Mouse (Mus musculus): ENCODE measurements around the gene Rab40b. TPM values are rescaled to one million over a fixed set of nuclear protein-coding genes. Genes with fewer than 3 reads are reported as not detected.
"Not testable (repeated sequence)": the region's sequence is repeated elsewhere in the genome, so short reads cannot be mapped to it uniquely, and the experiment has no call there.

Gene Rab40b
- polyA plus RNA-seq, 1 experiment from 2014 or later = 11.4 TPM

GRCm38 (mm10) chr11:121347036-121347435 is 41.0 kb downstream of the Rab40b start:
- DNase-seq (ENCODE audit: low spot score) (no peak), ATAC-seq (ENCODE audit: low FRiP score) (no peak)
- H3K36me3 ChIP-seq (replicated peaks; ENCODE audit: control insufficient read depth, insufficient read depth) = peaks cover 26% of the 10 kb centered on the region
- 84% methylated on average over 2 of the region's 2 CpGs for WGBS
- H3K27ac ChIP-seq = no peak overlapping the region
- no peaks in the 10 kb centered on the region for H3K9me3 ChIP-seq (ENCODE audit: control insufficient read depth, low read length)
- H3K27me3 ChIP-seq (ENCODE audit: control insufficient read depth, insufficient read depth, low read length) = no peaks in the 10 kb centered on the region
- no peak overlapping the region for H3K4me3 ChIP-seq (replicated peaks; ENCODE audit: low read length)
- no peak overlapping the region for H3K4me2 ChIP-seq (replicated peaks)
- no peaks in the 10 kb centered on the region for H3K4me1 ChIP-seq (replicated peaks; ENCODE audit: control insufficient read depth, insufficient read depth, low read length)
- no peak overlapping the region for H3K9ac ChIP-seq

GRCm38 (mm10) chr11:121342423-121342822 is 45.6 kb downstream of the Rab40b start:
- no CpG with 5 or more reads among the region's 1 CpGs for WGBS
- ATAC-seq (ENCODE audit: low FRiP score); DNase-seq (ENCODE audit: low spot score); H3K27ac ChIP-seq; H3K4me2 ChIP-seq (replicated peaks); H3K4me3 ChIP-seq (replicated peaks; ENCODE audit: low read length); H3K27me3 ChIP-seq (ENCODE audit: control insufficient read depth, insufficient read depth, low read length); H3K4me1 ChIP-seq (replicated peaks; ENCODE audit: control insufficient read depth, insufficient read depth, low read length); H3K9ac ChIP-seq; H3K9me3 ChIP-seq (ENCODE audit: control insufficient read depth, low read length): not testable (repeated sequence)
- H3K36me3 ChIP-seq (replicated peaks; ENCODE audit: control insufficient read depth, insufficient read depth) = peaks cover 28% of the 10 kb centered on the region

- no peak for ATAC-seq (ENCODE audit: low FRiP score)
Observed at GRCm38 (mm10) chr11:121340287-121340686, 47.8 kb downstream of the Rab40b start.

GRCm38 (mm10) chr11:121339647-121340046 is 48.4 kb downstream of the Rab40b start:
- Histone ChIP-seq H3K4me3 (replicated peaks; ENCODE audit: low read length) (no peak overlapping the region), H3K4me2 (replicated peaks) (no peak overlapping the region), H3K27ac (no peak overlapping the region), H3K9me3 (ENCODE audit: control insufficient read depth, low read length) (no peaks in the 10 kb centered on the region), H3K4me1 (replicated peaks; ENCODE audit: control insufficient read depth, insufficient read depth, low read length) (no peaks in the 10 kb centered on the region), H3K36me3 (replicated peaks; ENCODE audit: control insufficient read depth, insufficient read depth) (peaks cover 39% of the 10 kb centered on the region), H3K27me3 (ENCODE audit: control insufficient read depth, insufficient read depth, low read length) (no peaks in the 10 kb centered on the region), H3K9ac (no peak overlapping the region)
- ATAC-seq (ENCODE audit: low FRiP score) = no peak
- no peak for DNase-seq (ENCODE audit: low spot score)
- WGBS = 100% methylated on average over 1 of the region's 1 CpGs

More at GRCm38 (mm10) chr11:121340287-121340686, 47.8 kb downstream of the Rab40b start:
- Histone ChIP-seq H3K9me3 (ENCODE audit: control insufficient read depth, low read length) (no peaks in the 10 kb centered on the region), H3K36me3 (replicated peaks; ENCODE audit: control insufficient read depth, insufficient read depth) (peaks cover 33% of the 10 kb centered on the region), H3K4me2 (replicated peaks) (no peak overlapping the region), H3K4me1 (replicated peaks; ENCODE audit: control insufficient read depth, insufficient read depth, low read length) (no peaks in the 10 kb centered on the region), H3K9ac (no peak overlapping the region), H3K27me3 (ENCODE audit: control insufficient read depth, insufficient read depth, low read length) (no peaks in the 10 kb centered on the region), H3K4me3 (replicated peaks; ENCODE audit: low read length) (no peak overlapping the region), H3K27ac (no peak overlapping the region)
- no peak for DNase-seq (ENCODE audit: low spot score)
- 83% methylated on average over 1 of the region's 1 CpGs for WGBS

GRCm38 (mm10) chr11:121331641-121332040 is 56.4 kb downstream of the Rab40b start:
- no peak overlapping the region for H3K4me3 ChIP-seq (replicated peaks; ENCODE audit: low read length)
- no peak overlapping the region for H3K27ac ChIP-seq
- H3K9ac ChIP-seq = no peak overlapping the region
- no peak overlapping the region for H3K4me2 ChIP-seq (replicated peaks)
- WGBS = 94% methylated on average over 3 of the region's 3 CpGs
- ATAC-seq (ENCODE audit: low FRiP score) = no peak
- no peak for DNase-seq (ENCODE audit: low spot score)
- no peaks in the 10 kb centered on the region for H3K27me3 ChIP-seq (ENCODE audit: control insufficient read depth, insufficient read depth, low read length)
- peaks cover 85% of the 10 kb centered on the region for H3K36me3 ChIP-seq (replicated peaks; ENCODE audit: control insufficient read depth, insufficient read depth)
- no peaks in the 10 kb centered on the region for H3K4me1 ChIP-seq (replicated peaks; ENCODE audit: control insufficient read depth, insufficient read depth, low read length)
- H3K9me3 ChIP-seq (ENCODE audit: control insufficient read depth, low read length) = no peaks in the 10 kb centered on the region

GRCm38 (mm10) chr11:121328619-121329018 is 59.4 kb downstream of the Rab40b start:
- H3K27me3 ChIP-seq (ENCODE audit: control insufficient read depth, insufficient read depth, low read length) = no peaks in the 10 kb centered on the region
- no peaks in the 10 kb centered on the region for H3K4me1 ChIP-seq (replicated peaks; ENCODE audit: control insufficient read depth, insufficient read depth, low read length)
- H3K9ac ChIP-seq = no peak overlapping the region
- DNase-seq (ENCODE audit: low spot score) = no peak
- H3K36me3 ChIP-seq (replicated peaks; ENCODE audit: control insufficient read depth, insufficient read depth) = peaks cover 64% of the 10 kb centered on the region
- no peak overlapping the region for H3K4me2 ChIP-seq (replicated peaks)
- no peak overlapping the region for H3K27ac ChIP-seq
- H3K9me3 ChIP-seq (ENCODE audit: control insufficient read depth, low read length) = no peaks in the 10 kb centered on the region
- ATAC-seq (ENCODE audit: low FRiP score) = no peak
- H3K4me3 ChIP-seq (replicated peaks; ENCODE audit: low read length) = no peak overlapping the region

GRCm38 (mm10) chr11:121328206-121328605 is 59.8 kb downstream of the Rab40b start:
- no peak overlapping the region for H3K9ac ChIP-seq
- DNase-seq (ENCODE audit: low spot score) = no peak
- H3K4me3 ChIP-seq (replicated peaks; ENCODE audit: low read length) = no peak overlapping the region
- no peak overlapping the region for H3K27ac ChIP-seq
- 97% methylated on average over 9 of the region's 9 CpGs for WGBS
- no peak overlapping the region for H3K4me2 ChIP-seq (replicated peaks)
- no peaks in the 10 kb centered on the region for H3K27me3 ChIP-seq (ENCODE audit: control insufficient read depth, insufficient read depth, low read length)
- H3K4me1 ChIP-seq (replicated peaks; ENCODE audit: control insufficient read depth, insufficient read depth, low read length) = no peaks in the 10 kb centered on the region
- peaks cover 61% of the 10 kb centered on the region for H3K36me3 ChIP-seq (replicated peaks; ENCODE audit: control insufficient read depth, insufficient read depth)
- no peaks in the 10 kb centered on the region for H3K9me3 ChIP-seq (ENCODE audit: control insufficient read depth, low read length)
- no peak for ATAC-seq (ENCODE audit: low FRiP score)

GRCm38 (mm10) chr11:121326681-121327080 is 61.4 kb downstream of the Rab40b start:
- Histone ChIP-seq H3K4me3 (replicated peaks; ENCODE audit: low read length) (no peak overlapping the region), H3K27me3 (ENCODE audit: control insufficient read depth, insufficient read depth, low read length) (no peaks in the 10 kb centered on the region), H3K4me2 (replicated peaks) (no peak overlapping the region), H3K36me3 (replicated peaks; ENCODE audit: control insufficient read depth, insufficient read depth) (peaks cover 54% of the 10 kb centered on the region), H3K27ac (no peak overlapping the region), H3K9me3 (ENCODE audit: control insufficient read depth, low read length) (no peaks in the 10 kb centered on the region), H3K4me1 (replicated peaks; ENCODE audit: control insufficient read depth, insufficient read depth, low read length) (no peaks in the 10 kb centered on the region), H3K9ac (no peak overlapping the region)
- WGBS = 94% methylated on average over 5 of the region's 5 CpGs
- no peak for ATAC-seq (ENCODE audit: low FRiP score)
- DNase-seq (ENCODE audit: low spot score) = no peak

- Histone ChIP-seq H3K27me3 (ENCODE audit: control insufficient read depth, insufficient read depth, low read length) (no peaks in the 10 kb centered on the region), H3K4me2 (replicated peaks) (no peak overlapping the region), H3K4me1 (replicated peaks; ENCODE audit: control insufficient read depth, insufficient read depth, low read length) (no peaks in the 10 kb centered on the region), H3K4me3 (replicated peaks; ENCODE audit: low read length) (no peak overlapping the region), H3K9me3 (ENCODE audit: control insufficient read depth, low read length) (no peaks in the 10 kb centered on the region), H3K36me3 (replicated peaks; ENCODE audit: control insufficient read depth, insufficient read depth) (peaks cover 55% of the 10 kb centered on the region), H3K27ac (no peak overlapping the region), H3K9ac (no peak overlapping the region)
- WGBS = 87% methylated on average over 1 of the region's 1 CpGs
- ATAC-seq (ENCODE audit: low FRiP score) (no peak), DNase-seq (ENCODE audit: low spot score) (no peak)
Observed at GRCm38 (mm10) chr11:121326034-121326433, 62.0 kb downstream of the Rab40b start.

GRCm38 (mm10) chr11:121307712-121308111 is 80.3 kb downstream of the Rab40b start:
- not testable (repeated sequence) for H3K4me1 ChIP-seq (replicated peaks; ENCODE audit: control insufficient read depth, insufficient read depth, low read length); DNase-seq (ENCODE audit: low spot score); H3K9ac ChIP-seq; H3K9me3 ChIP-seq (ENCODE audit: control insufficient read depth, low read length); H3K4me3 ChIP-seq (replicated peaks; ENCODE audit: low read length); H3K27me3 ChIP-seq (ENCODE audit: control insufficient read depth, insufficient read depth, low read length); ATAC-seq (ENCODE audit: low FRiP score); H3K4me2 ChIP-seq (replicated peaks); H3K27ac ChIP-seq
- WGBS = 94% methylated on average over 6 of the region's 6 CpGs
- H3K36me3 ChIP-seq (replicated peaks; ENCODE audit: control insufficient read depth, insufficient read depth) = peaks cover 66% of the 10 kb centered on the region
